Mouse (Mus musculus) left cerebral cortex, adult 6 months (tissue): Measurements from ENCODE around the gene Adamtsl5. TPM values are rescaled to one million over a fixed set of nuclear protein-coding genes. Genes with fewer than 3 reads are reported as not detected.

ENCODE experiments used
- long read RNA-seq, 2 experiments: library from polyadenylated mRNA; unstranded; transcript quantifications; one replicate each; pipeline ENCODE4 v2.0.0; 2019 to 2020
- polyA plus RNA-seq: library from polyadenylated mRNA; unstranded; fragments of <200 nt; fragmentation: Nextera tagmentation; gene quantifications from 2 replicates; pipeline ENCODE4 v1.2.3, GENCODE M21; 2021

Gene Adamtsl5
- polyA plus RNA-seq: 4.1 and 6.3 TPM in 2 replicates
- long read RNA-seq, experiment 1, transcript Adamtsl5-201 (13 exons, 1,957 nt): major isoform, 11 of 34 reads
- long read RNA-seq, experiment 1, partial matches to known transcripts: 5 of 34 reads
- long read RNA-seq, experiment 1, other reads (novel, unspliced or antisense): 17 of 34 reads
- long read RNA-seq, experiment 2, partial matches to known transcripts: 0 of 6 reads
- long read RNA-seq, experiment 2, other reads (novel, unspliced or antisense): 5 of 6 reads

DNA sequence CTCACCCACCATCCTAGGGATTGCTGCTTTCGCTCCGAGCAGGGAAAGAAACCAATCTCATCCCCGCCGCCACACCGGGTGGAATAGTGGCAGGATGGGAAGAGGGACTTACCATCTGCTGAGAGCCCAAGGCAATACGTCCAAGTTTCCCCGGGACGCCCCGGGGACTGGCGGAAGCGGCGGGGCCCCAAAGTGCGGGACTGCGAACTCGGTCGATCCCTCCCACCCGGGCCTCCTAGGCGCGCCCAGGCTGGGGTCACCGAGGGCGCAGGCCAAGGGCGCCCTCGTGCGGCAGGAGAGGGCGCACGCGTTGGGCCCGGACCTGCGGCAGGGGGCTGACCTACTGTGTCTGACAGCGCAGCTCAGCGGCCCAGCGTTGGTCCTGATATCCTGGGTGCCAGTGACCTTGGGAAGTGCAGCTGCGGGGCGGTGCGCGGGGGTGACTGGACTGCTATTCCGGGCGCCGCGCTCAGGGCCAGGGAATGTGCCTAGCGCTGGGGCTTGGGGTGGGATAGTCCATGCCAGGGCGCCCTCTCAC, at the start of gene Adamtsl5:
Adamtsl5 (minus strand) TSS at position 169 of the 538 bp plus-strand sequence.

DNA sequence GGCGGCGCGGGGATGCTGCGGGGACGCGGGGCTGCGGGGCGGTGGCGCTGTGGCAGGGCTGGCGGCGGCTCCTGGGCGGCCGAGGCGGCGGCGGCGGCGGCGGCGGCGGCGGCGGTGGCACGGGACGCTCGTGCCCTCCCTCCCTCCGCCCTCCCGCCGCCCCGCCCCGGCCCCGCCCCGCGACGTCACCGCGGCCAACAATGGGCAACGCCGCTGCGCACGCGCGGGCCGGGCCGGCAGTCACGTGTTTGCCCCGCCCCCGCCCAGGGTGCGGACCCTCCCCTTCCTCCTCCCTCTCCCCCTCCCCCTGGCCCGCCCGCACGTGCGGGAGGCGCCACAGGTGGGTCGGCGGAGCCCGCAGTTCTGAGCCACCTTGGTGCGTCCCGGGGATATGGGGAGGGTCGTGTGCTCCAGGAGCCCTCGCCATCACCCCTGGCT, 39.3 kb upstream of the Adamtsl5 start, which contains the start of gene Mex3d:
Mex3d (minus strand) TSS at position 138 of the 438 bp plus-strand sequence.

DNA sequence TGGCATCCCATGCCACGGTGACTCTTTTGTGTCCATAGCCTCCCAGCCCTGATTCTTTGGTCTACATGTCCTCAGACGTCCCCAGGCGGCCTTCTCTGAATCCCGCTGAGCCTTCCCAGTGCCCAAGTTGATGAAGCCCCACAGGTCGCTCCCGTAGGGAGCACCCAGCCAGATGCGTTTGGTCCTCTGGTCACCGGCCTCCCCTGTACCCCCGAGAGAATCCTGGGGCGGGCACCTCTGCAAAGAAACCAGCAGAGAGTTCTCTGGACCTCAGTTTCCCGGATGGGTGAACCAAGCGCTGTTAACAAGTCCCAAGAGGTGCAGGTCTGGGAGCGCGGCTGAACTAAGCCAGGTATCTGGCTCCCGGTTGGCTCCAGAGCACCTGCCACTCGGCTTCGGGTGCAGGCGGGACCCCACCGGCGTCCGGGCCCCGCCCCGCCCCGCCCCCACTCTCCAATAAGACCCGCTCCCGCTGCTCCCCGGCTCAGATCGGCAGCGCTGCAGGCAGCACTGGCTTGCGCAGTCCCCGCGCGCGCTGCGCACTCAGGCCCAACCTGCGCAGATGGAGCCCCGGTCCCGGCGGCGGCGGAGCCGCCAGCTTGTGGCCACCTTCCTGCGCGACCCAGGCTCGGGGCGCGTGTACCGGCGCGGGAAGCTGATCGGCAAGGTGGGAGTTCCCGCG, 7.9 kb upstream of the Adamtsl5 start, which contains the start of gene Plk5:
Plk5 (plus strand) TSS at position 459 of the 682 bp plus-strand sequence.

DNA sequence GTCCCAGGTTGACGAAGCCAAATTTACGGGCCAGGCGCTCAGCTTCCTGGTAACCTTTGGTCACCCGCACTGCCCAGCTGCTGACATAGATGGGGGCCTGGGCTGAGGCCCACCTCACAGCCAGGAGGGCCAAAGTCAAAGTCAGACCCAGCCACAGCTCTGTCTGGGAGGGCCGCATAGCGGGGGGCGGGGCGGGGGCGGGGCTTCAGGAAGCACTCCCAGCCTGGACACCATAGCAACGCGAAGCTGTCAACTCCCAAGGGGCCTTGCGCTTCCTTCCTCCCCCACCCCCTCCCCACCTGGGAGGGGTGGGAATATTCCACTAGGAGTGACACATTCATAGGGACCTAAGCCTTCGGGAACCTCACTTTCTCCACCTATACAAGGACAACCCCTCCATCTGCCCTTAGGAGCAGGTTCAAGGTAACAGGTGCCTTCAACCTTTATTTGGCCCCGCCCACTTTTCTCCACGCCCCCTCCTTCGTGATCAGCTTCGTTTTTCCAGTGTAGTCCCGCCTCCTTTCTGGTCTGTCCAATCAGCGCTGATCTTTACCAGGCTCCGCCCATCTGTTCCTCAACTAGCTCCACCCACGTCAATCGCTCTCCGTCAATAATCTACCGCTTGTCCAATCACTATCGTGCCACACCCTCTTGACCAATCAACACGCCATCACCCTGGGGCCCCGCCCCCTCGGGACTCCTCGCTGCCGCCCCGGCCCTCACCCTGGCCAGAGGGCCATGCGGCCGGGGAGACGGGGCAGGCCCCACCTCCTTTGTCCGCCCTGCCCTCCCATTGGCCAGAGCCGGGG, 18.7 kb downstream of the Adamtsl5 start, which contains the start of the genes Pcsk4 and Reep6:
Pcsk4 (minus strand) TSS at position 226 of the 809 bp plus-strand sequence.
Reep6 (plus strand) TSS at position 681 of the 809 bp plus-strand sequence.

DNA sequence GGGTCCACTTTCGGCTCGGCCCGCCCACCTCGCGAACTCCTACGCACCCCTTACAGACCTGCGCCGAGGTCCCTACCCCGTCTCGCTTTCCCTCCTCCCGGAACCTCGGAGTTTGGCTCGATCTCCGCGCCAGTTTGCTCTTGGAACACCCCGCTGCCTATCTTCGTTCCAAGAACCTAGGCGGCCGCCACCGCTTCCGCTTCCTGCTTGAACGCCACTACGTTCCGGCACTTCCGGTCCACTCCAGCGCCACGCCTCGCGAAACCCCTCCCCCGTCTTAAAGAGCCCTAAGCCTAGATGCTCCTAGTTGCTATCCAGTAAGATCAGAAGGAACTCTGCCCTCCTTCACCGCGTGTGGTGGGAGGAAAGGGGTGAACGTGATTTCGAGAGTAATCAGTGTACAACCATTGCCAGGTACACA, 27.9 kb downstream of the Adamtsl5 start, which contains the start of gene 2310011J03Rik:
2310011J03Rik (minus strand) TSS at position 198 of the 421 bp plus-strand sequence.

DNA sequence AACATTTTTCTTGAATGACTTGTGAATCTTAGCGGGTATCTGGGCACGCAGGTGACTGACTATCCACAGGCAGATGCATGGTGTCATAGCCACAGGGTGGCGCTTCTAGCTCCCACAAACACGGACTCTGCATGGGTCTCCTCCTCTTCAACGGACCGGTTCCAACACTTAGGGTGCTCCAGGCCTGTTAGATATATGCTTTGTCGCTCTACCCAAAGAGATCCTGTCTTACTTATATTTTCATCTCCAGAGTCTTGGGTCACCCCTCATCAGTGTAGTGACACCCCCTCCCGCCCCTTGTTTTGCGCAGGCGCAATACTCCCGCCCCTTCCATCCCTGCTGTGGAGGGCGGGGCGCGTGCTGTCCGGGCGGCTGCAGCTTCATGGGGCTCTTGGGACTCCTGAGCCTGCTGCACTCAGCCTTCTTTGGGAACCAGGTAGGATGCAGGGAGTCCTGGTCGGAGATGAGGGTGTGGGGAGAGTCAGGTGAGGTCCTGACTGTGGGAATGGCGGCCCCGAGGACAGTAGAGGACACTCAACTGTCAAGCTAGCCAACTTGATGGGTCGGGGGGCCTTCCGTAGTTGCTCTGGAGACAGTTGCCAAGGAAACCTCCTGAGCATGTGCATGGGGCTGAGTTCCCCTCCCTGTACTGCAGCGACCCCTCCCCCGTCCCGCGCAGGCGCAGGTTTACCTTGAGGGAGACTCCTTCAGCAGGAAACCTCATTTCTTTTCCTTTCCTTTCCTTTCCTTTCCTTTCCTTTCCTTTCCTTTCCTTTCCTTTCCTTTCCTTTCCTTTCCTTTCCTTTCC, 52.4 kb downstream of the Adamtsl5 start, which contains the start of gene Apc2:
Apc2 (plus strand) TSS at position 360 of the 808 bp plus-strand sequence.

DNA sequence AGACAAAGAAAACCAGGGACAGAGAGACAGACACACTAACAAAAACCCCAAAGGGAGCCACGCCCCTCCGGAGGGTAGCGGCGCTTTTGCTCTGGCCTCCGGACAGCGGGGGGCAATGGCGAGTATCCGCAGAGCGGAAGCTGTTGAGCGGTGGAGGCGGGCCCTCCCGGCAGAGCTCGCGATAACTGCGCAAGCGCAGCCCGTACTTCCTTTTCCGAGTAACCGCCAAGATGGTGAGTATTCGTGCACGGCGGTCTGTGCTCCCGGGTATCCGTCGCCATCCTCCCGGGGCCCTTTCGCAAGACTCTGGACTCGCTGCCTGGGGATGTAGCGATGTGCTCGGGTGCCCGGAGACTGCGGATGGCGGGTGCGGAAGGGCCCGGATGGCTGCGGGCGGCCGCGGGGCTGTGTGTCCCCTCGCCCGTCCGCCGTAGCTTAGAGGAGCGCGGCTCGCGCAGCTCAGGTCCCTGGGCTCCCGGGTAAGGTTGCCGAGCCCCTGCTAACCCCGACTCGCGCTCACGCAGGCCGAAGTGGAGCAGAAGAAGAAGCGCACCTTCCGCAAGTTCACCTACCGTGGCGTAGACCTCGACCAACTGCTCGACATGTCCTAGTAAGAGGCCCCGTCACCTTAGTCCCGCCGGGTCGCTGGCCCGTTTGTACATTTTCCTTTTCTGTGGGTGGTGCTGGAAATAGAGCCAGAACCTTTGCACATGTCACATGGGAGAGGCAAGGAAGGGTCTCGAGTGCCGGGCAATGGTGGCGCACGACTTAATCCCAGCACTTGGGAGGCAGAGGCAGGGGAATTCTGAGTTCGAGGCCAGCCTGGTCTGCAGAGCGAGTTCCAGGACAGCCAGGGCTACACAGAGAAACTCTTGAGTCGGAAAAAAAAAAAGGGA, 55.7 kb downstream of the Adamtsl5 start, which contains the start of gene Rps15:
Rps15 (plus strand) TSS at position 203 of the 896 bp plus-strand sequence.

Other genes starting within 250 kb of the Adamtsl5 start
- gene Sbno2, start 242.8 kb downstream of the Adamtsl5 start, polyA plus RNA-seq: 2.7 and 3.4 TPM in 2 replicates
- gene Stk11, start 232.6 kb downstream of the Adamtsl5 start, polyA plus RNA-seq: 13.1 and 20.8 TPM in 2 replicates
- 898 and 915 TPM in 2 replicates for gene Atp5d, start 209.8 kb downstream of the Adamtsl5 start, polyA plus RNA-seq
- gene Cbarp, start 207.6 kb downstream of the Adamtsl5 start, polyA plus RNA-seq: 43.4 and 61.5 TPM in 2 replicates
- 4.7 and 33.2 TPM in 2 replicates for gene Midn, start 200.1 kb downstream of the Adamtsl5 start, polyA plus RNA-seq
- gene Cirbp, start 182.4 kb downstream of the Adamtsl5 start, polyA plus RNA-seq: 150 and 175 TPM in 2 replicates
- gene 1600002K03Rik, start 175.5 kb downstream of the Adamtsl5 start, polyA plus RNA-seq: 10.2 and 10.3 TPM in 2 replicates
- gene Efna2, start 168.9 kb downstream of the Adamtsl5 start, polyA plus RNA-seq: 4.3 and 7.8 TPM in 2 replicates
- 21.6 and 22.7 TPM in 2 replicates for gene Mum1, start 122.0 kb downstream of the Adamtsl5 start, polyA plus RNA-seq
- 803 and 960 TPM in 2 replicates for gene Ndufs7, start 99.3 kb downstream of the Adamtsl5 start, polyA plus RNA-seq
- gene Gamt, start 87.4 kb downstream of the Adamtsl5 start, polyA plus RNA-seq: 42.8 and 50.7 TPM in 2 replicates
- gene Dazap1, start 86.9 kb downstream of the Adamtsl5 start, polyA plus RNA-seq: 3.4 and 7.6 TPM in 2 replicates
- 2,777 and 3,387 TPM in 2 replicates for gene Rps15, start 56.0 kb downstream of the Adamtsl5 start, polyA plus RNA-seq
- 14.9 and 23.3 TPM in 2 replicates for gene Apc2, start 52.4 kb downstream of the Adamtsl5 start, polyA plus RNA-seq
- gene 2310011J03Rik, start 27.9 kb downstream of the Adamtsl5 start, polyA plus RNA-seq: 45.3 and 52.5 TPM in 2 replicates
- 3.7 and 4.3 TPM in 2 replicates for gene Pcsk4, start 18.9 kb downstream of the Adamtsl5 start, polyA plus RNA-seq
- 8.9 and 10.0 TPM in 2 replicates for gene Reep6, start 18.5 kb downstream of the Adamtsl5 start, polyA plus RNA-seq
- gene Plk5, start 8.0 kb upstream of the Adamtsl5 start, polyA plus RNA-seq: 17.5 and 30.6 TPM in 2 replicates
- gene Mex3d, start 39.2 kb upstream of the Adamtsl5 start, polyA plus RNA-seq: 2.4 and 2.6 TPM in 2 replicates
- gene Mbd3, start 51.1 kb upstream of the Adamtsl5 start, polyA plus RNA-seq: 40.7 and 66.9 TPM in 2 replicates
- 1,219 and 1,315 TPM in 2 replicates for gene Uqcr11, start 58.4 kb upstream of the Adamtsl5 start, polyA plus RNA-seq
- gene Tcf3, start 85.2 kb upstream of the Adamtsl5 start, polyA plus RNA-seq: 3.9 and 15.6 TPM in 2 replicates
- gene Onecut3, start 146.4 kb upstream of the Adamtsl5 start, polyA plus RNA-seq: not detected in 2 replicates
- gene Atp8b3, start 190.7 kb upstream of the Adamtsl5 start, polyA plus RNA-seq: 0.04 TPM in 1 of 2 replicates, not detected in the other
- 16.6 and 17.7 TPM in 2 replicates for gene Rexo1, start 213.1 kb upstream of the Adamtsl5 start, polyA plus RNA-seq
- gene Klf16, start 228.9 kb upstream of the Adamtsl5 start, polyA plus RNA-seq: 10.4 and 18.6 TPM in 2 replicates
- 73.4 and 155 TPM in 2 replicates for gene Abhd17a, start 241.9 kb upstream of the Adamtsl5 start, polyA plus RNA-seq